Mouse (Mus musculus) bone marrow macrophage, adult 2 months (primary cell): ENCODE results near the gene Mrfap1.

Source experiments
- CTCF ChIP-seq: IDR thresholded peaks from 2 replicates; pipeline ENCODE4 v1.5.1; 2012; ENCODE audit warnings: low read depth, mild to moderate bottlenecking, low read length, moderate library complexity
- POLR2A ChIP-seq: IDR thresholded peaks from 2 replicates; pipeline ENCODE4 v1.6.1; 2012; ENCODE audit warnings: mild to moderate bottlenecking, low read depth, low read length, borderline replicate concordance

- TF ChIP-seq POLR2A: no peak
- TF ChIP-seq CTCF: no peak
Observed at GRCm38 (mm10) chr5:36769603-36770002, 27.0 kb downstream of the Mrfap1 start.
